Mouse (Mus musculus) adrenal gland, postnatal 14 days (tissue): Measurements from ENCODE around the gene Mfsd14a. TPM values are rescaled to one million over a fixed set of nuclear protein-coding genes. Genes with fewer than 3 reads are reported as not detected.
A peak's percentile ranks its signal among the peaks of the same experiment; 100 is the strongest.
"Not testable (repeated sequence)": the region's sequence is repeated elsewhere in the genome, so short reads cannot be mapped to it uniquely, and the experiment has no call there.

Experiments used
- DNase-seq: peaks from one replicate; pipeline ENCODE4 v3.0.0; 2021; ENCODE audit warnings: mixed read lengths
- long read RNA-seq, 2 experiments: library from polyadenylated mRNA; stranded (forward); transcript quantifications; one replicate each; pipeline ENCODE4 v2.0.0; 2021
- total RNA-seq: library from RNA; stranded (reverse); gene quantifications from 2 replicates; pipeline ENCODE4 v1.2.3, GENCODE M21; 2021

The Mfsd14a gene
- total RNA-seq: 46.8 and 53.1 TPM in 2 replicates
- long read RNA-seq, experiment 1, transcript Mfsd14a-201 (12 exons, 2,782 nt): major isoform, 114 of 127 reads
- long read RNA-seq, experiment 1, partial matches to known transcripts: 3 of 127 reads
- long read RNA-seq, experiment 1, other reads (novel, unspliced or antisense): 10 of 127 reads
- long read RNA-seq, experiment 2, transcript Mfsd14a-201 (12 exons, 2,782 nt): major isoform, 93 of 100 reads
- long read RNA-seq, experiment 2, partial matches to known transcripts: 3 of 100 reads
- long read RNA-seq, experiment 2, other reads (novel, unspliced or antisense): 4 of 100 reads

DNA sequence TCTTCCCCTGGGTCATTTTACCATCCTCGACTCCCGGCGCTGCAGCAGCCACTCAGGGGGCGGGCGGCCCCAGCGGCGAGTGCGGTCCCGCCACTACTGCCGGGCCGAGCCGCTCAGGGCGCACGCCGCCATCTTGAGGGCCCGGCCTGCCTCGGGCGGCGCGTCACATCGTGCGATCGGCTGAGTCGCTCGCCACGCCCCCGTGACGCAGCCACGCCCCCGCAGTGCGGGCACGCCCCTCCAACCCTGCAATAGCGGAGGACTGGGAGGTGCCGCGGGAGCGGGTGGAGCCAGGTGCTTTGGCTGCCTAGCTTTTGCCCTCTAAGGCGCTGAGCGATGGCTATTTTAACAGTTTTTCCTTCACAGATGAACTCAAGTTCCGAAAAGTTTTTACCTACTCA lies at the start of gene Mfsd14a:
Gene Mfsd14a, minus strand, starts transcription at position 215 of the 401 bp plus-strand sequence.
- peak; percentile 100 for DNase-seq

DNA sequence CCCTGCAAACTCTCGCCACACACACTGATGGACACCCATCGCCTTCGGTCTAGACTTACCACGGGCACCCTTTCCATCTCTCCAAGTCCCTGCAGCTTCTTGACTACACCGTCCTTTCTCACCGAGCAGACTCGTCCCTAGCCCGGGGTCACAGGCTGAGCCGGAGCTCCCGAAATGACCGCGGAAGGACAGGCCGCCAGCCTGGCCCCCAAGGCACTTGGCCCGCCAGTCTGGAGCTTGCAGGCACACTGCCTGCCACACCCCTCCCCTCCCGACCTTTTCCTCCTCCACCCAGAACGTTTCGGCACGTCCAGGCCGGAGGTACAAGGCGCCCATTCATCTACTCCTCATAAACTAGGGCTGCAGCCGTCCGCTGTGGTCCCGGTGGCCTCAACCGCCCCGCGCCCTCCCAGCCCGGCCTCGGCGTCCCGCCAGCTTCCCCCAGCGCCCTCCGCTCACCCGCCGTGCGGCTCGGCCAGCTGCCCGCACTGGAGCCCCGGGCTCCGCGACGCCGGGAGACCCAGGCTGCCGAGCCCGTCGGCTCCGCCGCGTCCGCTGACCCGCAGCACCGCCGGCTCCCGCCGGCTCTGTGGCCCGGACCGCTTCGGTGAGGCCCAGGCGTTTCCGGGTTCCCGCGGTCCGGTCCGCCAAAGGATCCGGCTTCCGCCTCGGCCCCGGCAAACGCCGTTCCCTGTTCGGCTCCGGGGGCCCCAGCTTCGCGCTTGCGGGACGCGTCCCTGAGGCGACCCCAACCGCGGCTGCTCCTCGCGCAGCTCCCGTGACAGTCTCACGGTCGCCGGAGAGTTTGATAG lies 49.4 kb upstream of the Mfsd14a start:
- peak; percentile 91 for DNase-seq

DNA sequence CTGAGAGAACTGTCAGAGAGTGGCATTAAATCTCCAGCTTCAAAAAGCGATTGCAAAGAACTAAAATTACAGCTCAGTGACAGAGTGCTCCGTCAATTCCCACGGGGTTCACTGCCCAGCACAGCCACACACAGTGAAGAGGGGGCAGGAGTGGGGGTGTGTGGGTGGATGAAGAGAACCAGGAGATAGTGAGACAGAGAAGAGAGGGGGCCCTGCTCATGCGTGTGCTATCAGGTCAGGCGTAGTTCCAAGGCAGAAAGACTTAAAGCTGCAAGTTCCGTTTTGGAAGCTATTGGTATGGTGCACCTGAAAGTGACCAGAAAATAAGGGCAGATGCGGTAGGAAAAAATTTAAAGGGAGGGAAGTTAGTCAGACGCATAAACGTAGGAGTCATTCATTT lies 48.5 kb upstream of the Mfsd14a start:
- DNase-seq: no peak

DNA sequence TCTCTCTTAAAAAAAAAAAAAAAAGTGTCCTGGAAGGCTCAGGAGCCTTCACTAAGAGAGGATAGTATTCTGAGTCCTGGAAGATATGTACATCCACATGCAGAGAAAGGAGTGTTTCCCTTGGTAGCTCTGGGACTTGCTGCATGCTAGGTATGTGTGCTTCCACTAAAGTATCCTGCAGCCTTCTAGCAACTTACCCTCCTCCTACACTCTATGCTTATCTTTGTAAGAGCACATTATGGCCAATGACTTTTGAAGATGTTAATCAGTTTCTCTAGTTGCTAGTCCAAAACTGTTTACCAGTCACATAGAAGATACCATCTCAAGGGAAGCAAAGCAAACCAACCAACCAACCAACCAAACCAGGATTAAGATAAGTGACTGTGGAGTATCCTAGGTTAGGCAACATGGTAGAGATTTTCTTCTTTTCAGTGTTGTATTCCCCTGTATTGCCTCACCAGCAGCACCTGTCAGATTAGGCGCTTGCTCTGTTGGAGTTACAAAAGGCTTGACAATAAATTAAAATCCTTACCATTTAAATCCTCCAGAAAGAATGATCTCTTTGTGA lies 43.2 kb upstream of the Mfsd14a start:
- DNase-seq: no peak

DNA sequence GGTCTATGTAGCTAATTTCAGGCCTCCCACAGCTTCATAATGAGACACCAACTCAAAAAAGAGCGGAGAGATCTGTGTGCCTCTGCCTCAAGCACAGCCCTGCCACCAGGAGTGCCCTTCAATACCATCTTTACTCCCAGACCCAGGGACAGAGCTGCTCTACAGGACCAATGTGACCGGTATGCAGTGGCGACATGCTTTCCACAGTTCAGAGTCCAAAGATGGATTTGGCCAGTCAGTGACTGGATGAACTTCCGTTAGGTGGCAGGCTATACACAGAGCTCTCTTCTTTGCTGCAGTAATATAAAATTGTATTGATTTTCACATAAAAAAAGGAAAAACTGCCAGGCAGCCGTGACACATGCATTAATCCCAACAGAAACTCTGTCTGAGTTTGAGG lies 41.4 kb upstream of the Mfsd14a start:
- DNase-seq: no peak

DNA sequence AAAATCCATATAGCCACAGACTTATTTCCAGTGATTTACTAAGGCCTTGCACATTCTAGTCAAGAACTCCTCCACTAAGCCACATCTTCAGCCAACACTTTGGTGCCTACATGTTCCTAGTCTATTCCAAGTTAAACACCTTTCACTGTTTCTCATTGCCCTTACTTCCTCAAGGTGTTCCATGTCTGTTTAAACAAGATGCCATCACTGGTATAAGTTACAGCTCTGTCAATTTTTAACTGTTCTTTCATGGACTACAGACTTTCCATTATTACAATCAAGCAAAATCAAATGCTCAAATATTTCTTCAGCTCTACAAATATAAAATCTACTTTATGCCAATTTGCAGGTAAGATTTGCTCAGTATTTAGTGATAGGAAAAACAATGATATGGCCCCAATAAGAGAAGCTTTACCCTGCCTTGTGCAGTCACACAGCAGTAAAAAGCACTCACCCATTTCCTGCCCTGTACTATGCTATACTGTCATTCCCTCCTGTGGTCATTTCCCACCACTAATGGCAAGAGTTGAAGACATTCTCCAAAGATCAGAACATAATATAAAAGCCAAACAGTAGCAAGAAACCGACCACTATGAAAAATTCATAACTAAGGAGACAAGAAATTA lies 40.3 kb upstream of the Mfsd14a start:
- DNase-seq: no peak

DNA sequence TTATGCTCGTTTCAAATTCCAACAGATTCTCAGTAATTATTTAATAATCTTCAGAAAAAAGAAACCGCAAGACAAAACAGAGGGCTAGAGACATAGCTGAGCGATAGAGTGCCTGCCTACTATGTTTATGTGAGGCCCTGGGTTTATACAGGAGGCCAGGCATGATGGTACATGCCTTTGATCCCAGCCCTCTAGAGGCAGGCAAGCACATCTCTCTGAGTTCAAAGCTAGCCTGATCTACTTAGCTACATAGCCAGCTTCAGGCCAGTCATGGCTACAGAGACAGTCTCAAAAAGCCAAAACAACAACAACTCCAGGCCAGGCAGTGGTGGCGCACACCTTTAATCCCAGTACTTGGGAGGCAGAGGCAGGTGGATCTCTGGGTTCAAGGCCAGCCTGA lies 39.1 kb upstream of the Mfsd14a start:
- DNase-seq: no peak

DNA sequence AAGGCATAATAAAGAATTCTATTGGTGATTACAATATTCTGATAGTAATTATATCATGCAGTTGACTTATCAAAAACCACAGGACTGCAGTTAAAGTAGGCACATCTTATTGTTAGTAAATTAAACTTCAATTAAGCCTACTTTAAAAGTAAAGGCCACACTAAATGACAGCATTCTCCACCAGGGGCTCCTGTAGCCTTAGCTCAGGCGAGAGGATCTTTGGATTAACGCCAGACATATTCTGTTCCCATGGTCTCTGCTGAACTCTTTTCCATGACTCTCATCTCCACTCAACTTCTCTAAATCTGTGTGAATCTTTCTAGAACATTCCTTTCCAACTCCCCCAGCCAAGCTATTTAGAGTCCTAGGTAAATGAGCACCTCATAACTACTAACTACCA lies 36.3 kb upstream of the Mfsd14a start:
- peak; percentile 23 for DNase-seq

DNA sequence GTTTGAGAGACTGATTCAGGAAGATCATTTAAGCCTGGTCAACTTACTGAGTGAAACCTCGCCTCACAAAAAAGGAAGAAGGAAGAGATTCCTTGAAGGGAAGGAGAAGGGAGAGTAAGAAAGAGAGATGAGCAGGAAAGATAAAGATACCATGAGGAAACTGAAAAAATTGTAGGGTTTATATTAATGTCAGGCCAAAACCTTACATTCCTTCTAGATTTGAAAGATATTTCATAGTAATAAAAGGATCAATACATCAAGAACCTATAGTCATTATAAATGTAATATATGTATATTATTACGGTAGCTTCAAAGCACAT lies 33.1 kb upstream of the Mfsd14a start:
- DNase-seq: no peak

DNA sequence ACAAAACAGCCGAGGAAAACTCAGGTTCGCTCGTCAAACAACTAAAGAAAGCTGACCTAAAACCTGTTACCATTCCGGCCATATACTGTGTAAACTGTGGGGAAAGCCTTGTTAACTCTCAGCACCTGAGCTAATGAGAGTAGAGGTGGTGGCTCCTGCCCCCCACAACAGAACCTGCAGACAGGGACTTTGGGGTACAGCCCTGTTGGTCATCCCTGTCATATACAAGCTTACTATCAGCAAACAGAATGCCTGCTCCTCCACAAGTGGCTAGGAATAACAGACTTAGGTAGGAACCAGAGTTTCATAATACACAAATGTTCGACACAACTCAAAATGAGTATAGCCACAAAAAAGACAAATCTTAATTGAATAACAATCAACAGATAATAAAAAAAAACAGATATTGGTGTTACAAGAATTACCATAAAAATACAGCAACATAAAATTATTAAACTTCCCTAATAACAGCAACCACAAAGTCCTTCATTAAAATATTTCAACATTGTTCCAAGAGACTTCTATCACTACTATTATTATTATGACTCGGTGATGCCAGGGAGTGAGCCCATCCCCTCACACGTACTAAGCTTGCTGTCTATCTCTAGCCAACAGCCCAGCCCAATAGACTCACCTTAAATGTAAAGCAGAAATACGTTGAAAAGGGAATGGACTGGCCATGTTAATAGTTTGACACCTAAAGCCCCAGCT lies 32.6 kb upstream of the Mfsd14a start:
- DNase-seq: no peak

DNA sequence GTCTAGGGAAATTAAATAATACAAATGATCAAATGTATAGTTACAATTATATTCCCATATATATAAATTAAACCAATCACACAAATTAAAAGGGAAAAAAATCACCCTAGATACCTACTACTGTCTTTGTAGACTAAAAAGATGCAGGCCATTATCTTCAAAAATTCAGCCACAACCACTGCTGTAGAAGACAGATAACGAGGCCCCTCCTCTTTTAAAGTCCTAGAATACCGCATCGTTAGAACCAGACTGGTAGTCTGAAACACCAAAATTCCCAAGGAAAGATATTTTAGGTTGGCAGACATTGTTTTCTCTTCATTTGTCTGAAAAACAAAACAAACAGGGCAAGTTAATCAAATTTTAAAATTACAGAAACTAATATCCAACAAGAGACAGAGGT lies 31.8 kb upstream of the Mfsd14a start:
- DNase-seq: no peak

DNA sequence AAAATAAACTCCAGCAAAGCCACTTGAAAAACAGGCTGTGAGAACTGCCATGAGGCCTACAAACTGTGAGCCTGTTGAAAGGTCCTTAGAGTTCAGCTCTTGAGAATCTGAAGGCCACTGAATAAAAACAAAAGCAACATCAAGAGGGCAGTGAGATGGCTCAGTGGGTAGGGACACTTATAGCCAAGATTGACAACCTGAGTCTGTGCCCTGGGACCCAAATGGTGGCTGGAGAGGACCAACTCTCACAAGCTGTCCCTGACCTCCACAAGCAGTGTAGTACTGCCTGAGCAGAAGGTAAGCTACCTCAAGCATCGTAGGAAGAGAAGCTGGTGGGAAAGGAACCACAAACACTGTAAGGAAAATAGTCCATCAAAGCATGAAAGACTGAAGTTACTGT lies 18.7 kb upstream of the Mfsd14a start, which contains the start of gene Gm43191:
Gene Gm43191, minus strand, starts transcription at position 101 of the 400 bp plus-strand sequence.
- DNase-seq: no peak

DNA sequence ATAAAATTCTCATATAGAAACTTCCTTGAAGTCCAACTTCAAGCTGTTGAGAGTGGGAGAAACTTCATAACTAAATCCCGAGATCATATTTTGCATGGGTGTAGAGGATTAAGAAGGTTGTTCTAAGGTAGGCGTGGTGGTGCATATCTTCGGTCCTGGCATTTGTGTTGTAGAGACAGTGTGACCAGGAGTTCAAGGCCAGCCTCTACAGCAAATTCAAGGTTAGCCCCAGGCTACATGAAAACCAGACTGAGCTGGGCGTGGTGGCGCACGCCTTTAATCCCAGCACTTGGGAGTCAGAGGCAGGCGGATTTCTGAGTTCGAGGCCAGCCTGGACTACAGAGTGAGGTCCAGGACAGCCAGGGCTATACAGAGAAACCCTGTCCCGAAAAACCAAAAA lies 1.8 kb upstream of the Mfsd14a start:
- DNase-seq: not testable (repeated sequence)

DNA sequence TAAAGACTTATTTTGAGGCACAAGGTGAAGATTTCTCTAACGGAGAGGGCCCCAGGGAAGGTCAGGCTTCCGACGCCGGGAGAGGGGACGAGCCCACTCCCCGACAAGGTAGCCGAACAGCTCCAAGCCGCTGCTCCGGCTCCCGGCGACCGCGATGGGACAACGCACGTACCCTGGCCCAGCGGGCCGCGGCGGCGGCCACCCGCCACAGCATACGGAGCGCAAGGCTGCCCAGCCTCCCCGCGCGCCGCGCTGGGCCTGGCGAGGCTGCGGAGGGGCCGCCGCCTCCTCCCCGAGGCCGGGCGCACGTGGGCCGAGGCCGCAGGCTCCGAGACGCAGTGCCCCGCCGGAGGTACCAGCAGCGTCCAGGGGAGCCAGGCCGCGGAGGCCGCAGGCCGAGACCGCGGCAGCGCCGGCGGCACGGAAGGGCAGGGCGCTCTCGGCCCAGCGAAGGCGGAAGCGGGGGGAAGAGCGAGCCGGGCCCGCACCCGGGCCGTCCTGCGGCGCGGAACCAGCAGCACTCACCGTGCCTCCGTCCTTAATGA lies 535 bp downstream of the Mfsd14a start:
- DNase-seq: peak; percentile 71

DNA sequence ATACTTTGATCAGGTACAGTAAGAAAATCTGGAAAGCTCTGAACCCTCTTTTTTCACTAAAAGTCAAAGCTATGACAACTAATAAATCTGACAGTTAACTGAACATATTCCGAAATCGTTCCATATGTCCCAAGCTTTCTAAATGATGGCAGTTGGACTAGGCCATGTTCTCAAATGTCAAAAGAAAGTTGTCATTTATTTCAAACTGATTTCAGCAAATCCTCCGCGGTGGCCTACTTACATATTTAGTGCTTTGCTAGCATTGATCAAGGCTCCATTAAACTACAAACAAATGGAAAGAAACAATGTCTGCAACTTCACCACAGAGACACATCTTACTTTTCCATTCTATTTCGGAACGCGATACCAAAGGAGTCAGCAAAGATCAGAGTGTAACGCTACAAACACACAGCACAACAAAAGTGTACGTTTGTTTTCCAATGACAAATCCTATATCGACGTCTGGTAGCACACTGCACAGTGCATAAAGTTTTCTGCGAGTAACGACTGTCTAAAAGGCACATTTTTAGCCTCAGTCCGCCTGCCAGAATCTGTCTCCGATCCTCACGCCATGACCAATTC lies 1.1 kb downstream of the Mfsd14a start:
- no peak for DNase-seq

DNA sequence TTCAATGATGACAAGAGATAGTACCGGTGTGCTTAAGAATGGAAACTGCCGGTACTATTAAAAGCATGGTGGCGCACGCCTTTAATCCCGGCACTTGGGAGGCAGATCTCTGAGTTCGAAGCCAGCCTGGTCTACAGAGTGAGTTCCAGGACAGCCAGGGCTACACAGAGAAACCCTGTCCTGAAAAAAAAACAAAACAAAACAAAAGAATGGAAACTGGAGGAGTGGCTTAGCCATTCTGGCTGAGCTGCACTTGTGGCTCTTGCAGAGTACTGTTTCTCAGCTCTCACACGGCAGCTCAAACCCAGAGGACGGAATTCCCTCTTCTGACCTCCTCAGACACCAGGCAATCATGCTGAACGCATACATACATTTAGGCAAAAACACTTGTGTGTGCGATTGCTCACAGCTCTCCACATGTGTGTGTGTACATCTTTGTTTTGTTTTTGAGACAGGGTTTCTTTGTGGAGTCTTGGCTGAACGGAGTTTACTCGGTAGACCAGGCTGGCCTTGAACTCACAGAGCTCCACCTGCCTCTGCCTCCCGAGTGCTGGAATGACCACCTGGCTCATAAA lies 2.5 kb downstream of the Mfsd14a start:
- DNase-seq: no peak

DNA sequence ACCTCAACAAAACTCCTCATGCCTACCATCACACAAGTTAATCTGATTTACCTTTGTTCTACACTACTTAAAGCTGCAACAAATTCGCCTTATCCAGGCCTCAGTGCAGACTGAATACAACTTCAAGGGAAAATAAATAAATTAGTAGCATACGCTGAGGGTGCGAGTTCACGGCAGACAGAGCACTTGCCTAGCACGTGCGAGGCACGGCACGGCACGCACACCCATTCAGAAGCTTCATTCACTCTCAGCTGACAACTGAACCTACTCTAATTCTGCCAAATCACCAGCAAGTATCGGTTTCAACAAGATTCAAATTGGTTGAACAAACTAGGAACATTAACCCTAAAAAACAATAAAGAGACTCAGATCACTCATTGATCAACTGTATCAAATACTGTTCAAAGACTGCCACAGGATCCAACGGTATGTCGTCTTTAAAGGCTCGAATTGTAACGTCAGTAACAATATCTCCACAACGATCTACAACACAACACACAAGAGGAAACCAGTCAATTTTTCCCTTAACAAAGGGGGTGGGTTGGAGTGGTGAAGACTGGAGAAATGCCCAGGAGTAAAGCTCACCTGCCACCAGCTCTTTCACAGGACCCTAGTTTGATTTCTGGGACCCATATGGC lies 3.4 kb downstream of the Mfsd14a start:
- no peak for DNase-seq

DNA sequence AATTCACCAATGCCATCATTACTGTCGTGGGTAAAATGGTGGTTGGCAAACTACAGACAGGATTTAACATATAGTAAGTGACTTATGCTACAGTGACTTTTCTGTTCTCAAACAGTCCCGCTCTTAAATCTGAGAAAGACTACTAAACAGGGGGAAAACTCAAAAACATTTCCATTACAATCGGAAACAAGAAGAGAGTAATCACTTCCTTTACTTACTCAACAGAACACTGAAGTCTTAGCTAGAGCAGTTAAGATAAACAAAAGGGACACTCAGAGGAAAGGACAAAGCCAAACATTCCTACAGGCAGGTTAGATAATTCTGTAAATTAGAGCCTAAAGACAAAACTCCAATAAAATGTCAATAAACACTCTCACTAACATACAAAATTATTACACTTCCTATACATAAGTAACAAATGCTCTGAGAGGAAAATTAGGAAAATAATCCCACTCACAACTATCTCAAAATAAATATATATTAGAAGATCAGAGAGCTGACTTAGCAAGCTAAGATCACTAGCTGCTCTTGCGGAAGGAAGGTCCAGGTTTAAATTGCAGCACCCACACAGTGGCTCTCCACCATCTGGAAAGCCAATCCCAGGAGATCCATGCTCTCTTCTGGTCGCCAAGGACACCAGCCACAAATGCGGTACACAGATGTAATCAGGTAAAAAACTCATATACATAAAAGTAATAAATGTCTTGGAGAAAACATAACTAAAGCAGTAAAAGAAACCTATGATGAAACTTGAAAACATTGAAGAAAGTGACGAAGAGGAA lies 6.1 kb downstream of the Mfsd14a start:
- no peak for DNase-seq

DNA sequence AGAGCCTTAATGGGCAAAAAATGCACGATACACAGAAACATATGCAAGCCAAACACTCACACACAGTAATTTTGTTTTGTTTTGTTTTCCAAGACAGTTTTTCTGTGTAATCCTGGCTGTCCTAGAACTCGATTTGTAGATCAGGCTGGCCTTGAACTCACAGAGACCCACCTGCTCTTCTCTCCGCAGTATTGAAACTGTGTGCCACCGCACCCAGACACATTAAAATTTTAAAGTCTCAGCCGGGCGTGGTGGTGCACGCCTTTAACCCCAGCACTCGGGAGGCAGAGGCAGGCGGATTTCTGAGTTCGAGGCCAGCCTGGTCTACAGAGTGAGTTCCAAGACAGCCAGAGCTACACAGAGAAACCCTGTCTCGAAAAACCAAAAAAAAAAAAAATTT lies 8.4 kb downstream of the Mfsd14a start:
- DNase-seq: not testable (repeated sequence)
